Mouse (Mus musculus) midbrain, embryonic 16.5 days (tissue): ENCODE measurements around the gene Abl2. TPM values are rescaled to one million over a fixed set of nuclear protein-coding genes. Genes with fewer than 3 reads are reported as not detected.
"Not testable (repeated sequence)": the region's sequence is repeated elsewhere in the genome, so short reads cannot be mapped to it uniquely, and the experiment has no call there.

ENCODE experiments used
- ATAC-seq: fragments of 200-750 bp; cut with Nextera tagmentation; 2 replicates; pipeline ENCODE4 v1.8.0; 2017; ENCODE audit warnings: moderate TSS enrichment
- H3K27ac ChIP-seq: fragments of 300-500 bp; sonication (generic); 2 replicates; pipeline ENCODE4 v1.5.1; 2014; ENCODE audit warnings: mild to moderate bottlenecking, low read length, mixed read lengths
- H3K27me3 ChIP-seq: fragments of 300-500 bp; sonication (generic); 2 replicates; pipeline ENCODE4 v1.6.1; 2014; ENCODE audit warnings: low read depth, low read length, mixed read lengths; ENCODE audit not compliant: control insufficient read depth, insufficient read depth
- H3K36me3 ChIP-seq: fragments of 300-500 bp; sonication (generic); 2 replicates; pipeline ENCODE4 v1.6.1; 2014; ENCODE audit warnings: mild to moderate bottlenecking, low read length, moderate library complexity, mixed read lengths; ENCODE audit not compliant: control insufficient read depth, insufficient read depth
- H3K4me1 ChIP-seq: fragments of 300-500 bp; sonication (generic); 2 replicates; pipeline ENCODE4 v1.6.1; 2014; ENCODE audit warnings: mild to moderate bottlenecking, low read length, mixed read lengths; ENCODE audit not compliant: control insufficient read depth, insufficient read depth
- H3K4me2 ChIP-seq: fragments of 300-500 bp; sonication (generic); 2 replicates; pipeline ENCODE4 v1.6.1; 2014; ENCODE audit warnings: mild to moderate bottlenecking, low read length, mixed read lengths
- H3K4me3 ChIP-seq: fragments of 300-500 bp; sonication (generic); 2 replicates; pipeline ENCODE4 v1.5.1; 2014; ENCODE audit warnings: low read depth, mild to moderate bottlenecking, low read length, moderate library complexity, mixed read lengths
- H3K9ac ChIP-seq: fragments of 300-500 bp; sonication (generic); 2 replicates; pipeline ENCODE4 v1.6.1; 2014; ENCODE audit warnings: low read depth, low read length, mixed read lengths
- H3K9me3 ChIP-seq: fragments of 300-500 bp; sonication (generic); replicated peaks from 2 replicates; pipeline ENCODE4 v1.6.1; 2014; ENCODE audit warnings: mild to moderate bottlenecking, low read length, mixed read lengths; ENCODE audit not compliant: control insufficient read depth, poor library complexity, severe bottlenecking
- WGBS: fragments of 180-500 bp; shearing (Covaris S2); extraction: QIAGEN DNeasy Blood & Tissue Kit; methylation state at CpG from one replicate; pipeline ENCODE4 v1.1.7; 2014; 5-methylcytosine and 5-hydroxymethylcytosine counted together
- polyA plus RNA-seq: library from polyadenylated mRNA; unstranded; fragments of >200 nt; fragmentation: Nextera tagmentation; extraction: Ambion mirVana; gene quantifications from 2 replicates; pipeline ENCODE4 v1.2.1, GENCODE M21; 2015

Abl2 gene
- polyA plus RNA-seq, 1 experiment from 2014 or later = 6.7 TPM

- H3K4me3 ChIP-seq = no peak overlapping the region
- no peaks in the 10 kb centered on the region for H3K9me3 ChIP-seq
- no peaks in the 10 kb centered on the region for H3K27me3 ChIP-seq
- ATAC-seq = no peak
- no peaks in the 10 kb centered on the region for H3K36me3 ChIP-seq
- H3K9ac ChIP-seq = no peak overlapping the region
- H3K27ac ChIP-seq = no peak overlapping the region
- 82% methylated on average over 9 of the region's 9 CpGs for WGBS
- H3K4me1 ChIP-seq = no peaks in the 10 kb centered on the region; the same call in 1 of the 2 replicates
- no peak overlapping the region for H3K4me2 ChIP-seq
Measured at GRCm38 (mm10) chr1:156650631-156651030, 92.0 kb downstream of the Abl2 start.

GRCm38 (mm10) chr1:156652189-156652822 lies 93.7 kb downstream of the Abl2 start:
- ATAC-seq = no peak
- H3K4me2 ChIP-seq = no peak overlapping the region
- no peak overlapping the region for H3K4me3 ChIP-seq
- no peak overlapping the region for H3K9ac ChIP-seq
- no peak overlapping the region for H3K27ac ChIP-seq
- no peaks in the 10 kb centered on the region for H3K27me3 ChIP-seq
- 60% methylated on average over 6 of the region's 6 CpGs for WGBS
- H3K4me1 ChIP-seq = no peaks in the 10 kb centered on the region
- H3K36me3 ChIP-seq = no peaks in the 10 kb centered on the region
- no peaks in the 10 kb centered on the region for H3K9me3 ChIP-seq

GRCm38 (mm10) chr1:156654735-156655530 lies 96.3 kb downstream of the Abl2 start:
- H3K9me3 ChIP-seq = no peaks in the 10 kb centered on the region
- no peak overlapping the region for H3K27ac ChIP-seq
- no peak overlapping the region for H3K4me2 ChIP-seq
- H3K27me3 ChIP-seq = no peaks in the 10 kb centered on the region
- 85% methylated on average over 13 of the region's 13 CpGs for WGBS
- no peak for ATAC-seq
- H3K4me1 ChIP-seq = no peaks in the 10 kb centered on the region
- no peak overlapping the region for H3K9ac ChIP-seq
- H3K4me3 ChIP-seq = no peak overlapping the region
- no peaks in the 10 kb centered on the region for H3K36me3 ChIP-seq

GRCm38 (mm10) chr1:156657523-156657922 lies 98.9 kb downstream of the Abl2 start:
- Histone ChIP-seq H3K4me1 (no peaks in the 10 kb centered on the region), H3K4me3 (no peak overlapping the region), H3K27ac (no peak overlapping the region), H3K27me3 (no peaks in the 10 kb centered on the region), H3K36me3 (no peaks in the 10 kb centered on the region), H3K9ac (no peak overlapping the region), H3K4me2 (no peak overlapping the region), H3K9me3 (no peaks in the 10 kb centered on the region)
- no peak for ATAC-seq
- 89% methylated on average over 4 of the region's 4 CpGs for WGBS

GRCm38 (mm10) chr1:156658676-156659075 lies 100.1 kb downstream of the Abl2 start:
- no peak for ATAC-seq
- WGBS = 94% methylated on average over 5 of the region's 5 CpGs

GRCm38 (mm10) chr1:156659906-156660659 lies 101.5 kb downstream of the Abl2 start:
- no peaks in the 10 kb centered on the region for H3K27me3 ChIP-seq
- no peak overlapping the region for H3K27ac ChIP-seq
- no peaks in the 10 kb centered on the region for H3K36me3 ChIP-seq
- H3K9me3 ChIP-seq = no peaks in the 10 kb centered on the region
- ATAC-seq = no peak
- 86% methylated on average over 13 of the region's 13 CpGs for WGBS
- H3K4me3 ChIP-seq = no peak overlapping the region
- H3K4me2 ChIP-seq = no peak overlapping the region
- no peaks in the 10 kb centered on the region for H3K4me1 ChIP-seq
- no peak overlapping the region for H3K9ac ChIP-seq

More at GRCm38 (mm10) chr1:156658676-156659075, 100.1 kb downstream of the Abl2 start:
- Histone ChIP-seq H3K27me3 (no peaks in the 10 kb centered on the region), H3K36me3 (no peaks in the 10 kb centered on the region), H3K9ac (no peak overlapping the region), H3K9me3 (no peaks in the 10 kb centered on the region), H3K4me3 (no peak overlapping the region), H3K27ac (no peak overlapping the region), H3K4me1 (no peaks in the 10 kb centered on the region), H3K4me2 (no peak overlapping the region)

GRCm38 (mm10) chr1:156660660-156661236 lies 102.2 kb downstream of the Abl2 start:
- H3K9me3 ChIP-seq, H3K4me1 ChIP-seq, H3K4me2 ChIP-seq, H3K27me3 ChIP-seq, ATAC-seq, H3K36me3 ChIP-seq, H3K27ac ChIP-seq, H3K4me3 ChIP-seq, H3K9ac ChIP-seq: not testable (repeated sequence)
- WGBS = 70% methylated on average over 19 of the region's 21 CpGs

- Histone ChIP-seq H3K36me3 (no peaks in the 10 kb centered on the region), H3K4me1 (no peaks in the 10 kb centered on the region; the same call in 1 of the 2 replicates), H3K4me2 (no peak overlapping the region), H3K9me3 (no peaks in the 10 kb centered on the region), H3K27ac (no peak overlapping the region), H3K9ac (no peak overlapping the region), H3K4me3 (no peak overlapping the region), H3K27me3 (no peaks in the 10 kb centered on the region)
- 91% methylated on average over 8 of the region's 8 CpGs for whole genome bisulfite sequencing
- ATAC-seq = no peak
Measured at GRCm38 (mm10) chr1:156665777-156666176, 107.2 kb downstream of the Abl2 start.
